Mouse (Mus musculus) Muller cell, postnatal 12 days (primary cell): ENCODE measurements at regions not wholly inside any gene's neighbourhood (a gene's known extent, or its start where the extent isn't known, plus 50 kb on each side); places are given as distances from the start of the nearest gene placed in this dataset.
A peak's percentile ranks its signal among the peaks of the same experiment; 100 is the strongest.

ENCODE experiments used
- DNase-seq: peaks from one replicate; pipeline ENCODE4 v3.0.0-alpha.2; 2015; ENCODE audit errors: inconsistent ontology term

DNA sequence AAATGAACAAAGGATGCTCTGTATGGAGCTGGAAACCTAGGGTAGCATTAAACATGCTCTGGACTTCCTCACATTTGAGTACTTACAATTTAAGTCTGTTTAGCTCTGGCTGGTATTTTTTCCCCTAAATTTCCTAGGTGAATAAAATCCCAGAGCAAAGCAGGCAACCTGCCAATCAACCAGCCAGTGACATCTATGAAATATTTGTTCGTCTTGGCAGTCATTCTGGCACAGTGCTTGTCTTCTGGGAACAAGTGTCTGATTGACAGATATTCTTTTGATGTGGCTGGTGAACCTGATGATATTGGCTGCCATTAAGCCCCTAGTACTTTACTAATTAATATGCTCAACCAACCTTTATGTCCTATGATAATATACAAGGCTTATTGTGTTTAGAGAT lies 64.1 kb upstream of the Dcaf12l2 start:
- DNase-seq = peak; percentile 56
